Mouse (Mus musculus) cortical plate, adult 2 months (tissue): ENCODE measurements around the gene Evi2b. TPM values are rescaled to one million over a fixed set of nuclear protein-coding genes. Genes with fewer than 3 reads are reported as not detected.

ENCODE experiments used
- H3K27ac ChIP-seq: fragments of 200-500 bp; 2 replicates; pipeline ENCODE4 v1.5.1; 2012; ENCODE audit warnings: low read length, control low read depth, inconsistent platforms; ENCODE audit not compliant: insufficient read depth
- H3K4me1 ChIP-seq: fragments of 200-500 bp; 2 replicates; pipeline ENCODE4 v1.6.1; 2011; ENCODE audit warnings: low read length; ENCODE audit not compliant: control insufficient read depth, insufficient read depth
- H3K4me3 ChIP-seq: fragments of 200-500 bp; 2 replicates; pipeline ENCODE4 v1.5.1; 2011; ENCODE audit warnings: mild to moderate bottlenecking, low read length, control low read depth; ENCODE audit not compliant: insufficient read depth
- CTCF ChIP-seq: fragments of 200-500 bp; IDR thresholded peaks from 2 replicates; pipeline ENCODE4 v1.5.1; 2011; ENCODE audit warnings: mild to moderate bottlenecking, control low read depth, low read length; ENCODE audit not compliant: insufficient read depth; ENCODE audit errors: extremely low read depth
- POLR2A ChIP-seq: fragments of 200-500 bp; IDR thresholded peaks from 2 replicates; pipeline ENCODE4 v1.6.1; 2011; ENCODE audit warnings: mild to moderate bottlenecking, low read length, control low read depth; ENCODE audit not compliant: insufficient read depth; ENCODE audit errors: extremely low read depth
- polyA plus RNA-seq: library from polyadenylated mRNA; depleted of rRNA; stranded (reverse); fragments of >200 nt; gene quantifications from 2 replicates; pipeline ENCODE4 v1.2.3, GENCODE M21; 2012; rRNA removed

Evi2b gene
- polyA plus RNA-seq = 1.0 and 1.3 TPM in 2 replicates

GRCm38 (mm10) chr11:79523560-79524309, at the start of gene Evi2b:
TSS of gene Evi2b (minus strand) at chr11:79523762.
- Histone ChIP-seq H3K4me3 (no peak within 1 kb of the TSS), H3K4me1 (peaks cover 8% of the 10 kb centered on the region), H3K27ac (no peak within 1 kb of the TSS)
- no peak for TF ChIP-seq CTCF
- TF ChIP-seq POLR2A = no peak

DNA sequence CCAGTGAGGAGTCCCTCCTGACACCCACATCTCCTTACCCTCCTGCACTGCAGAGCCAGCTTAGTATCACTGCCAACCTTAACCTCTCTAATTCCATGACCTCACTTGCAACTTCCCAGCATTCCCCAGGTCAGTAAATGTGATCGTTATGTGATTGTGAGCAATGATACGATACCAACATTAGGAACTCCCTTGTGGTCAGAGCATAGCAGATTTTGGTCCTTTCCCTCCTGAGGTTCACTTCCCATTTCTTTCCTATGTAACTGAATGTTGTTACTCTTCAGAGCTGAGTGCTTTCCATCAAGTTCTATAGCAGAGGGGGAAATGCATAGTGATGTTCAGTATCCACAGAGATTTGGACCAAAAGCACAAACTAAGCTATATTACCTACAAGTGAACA, 46.8 kb upstream of the Evi2b start:
- TF ChIP-seq CTCF (no peak), POLR2A (no peak)
- Histone ChIP-seq H3K27ac (no peak overlapping the region), H3K4me3 (no peak overlapping the region), H3K4me1 (peaks cover 5% of the 10 kb centered on the region; the same call in 1 of the 2 replicates)

GRCm38 (mm10) chr11:79568197-79568911, 44.8 kb upstream of the Evi2b start:
- no peak for TF ChIP-seq CTCF
- TF ChIP-seq POLR2A = no peak
- Histone ChIP-seq H3K4me3 (no peak overlapping the region), H3K27ac (no peak overlapping the region), H3K4me1 (peaks cover 5% of the 10 kb centered on the region; the same call in 1 of the 2 replicates)

GRCm38 (mm10) chr11:79566947-79567346, 43.4 kb upstream of the Evi2b start:
- Histone ChIP-seq H3K27ac (no peak overlapping the region), H3K4me3 (no peak overlapping the region), H3K4me1 (peaks cover 3% of the 10 kb centered on the region; the same call in 1 of the 2 replicates)
- TF ChIP-seq CTCF (no peak), POLR2A (no peak)

DNA sequence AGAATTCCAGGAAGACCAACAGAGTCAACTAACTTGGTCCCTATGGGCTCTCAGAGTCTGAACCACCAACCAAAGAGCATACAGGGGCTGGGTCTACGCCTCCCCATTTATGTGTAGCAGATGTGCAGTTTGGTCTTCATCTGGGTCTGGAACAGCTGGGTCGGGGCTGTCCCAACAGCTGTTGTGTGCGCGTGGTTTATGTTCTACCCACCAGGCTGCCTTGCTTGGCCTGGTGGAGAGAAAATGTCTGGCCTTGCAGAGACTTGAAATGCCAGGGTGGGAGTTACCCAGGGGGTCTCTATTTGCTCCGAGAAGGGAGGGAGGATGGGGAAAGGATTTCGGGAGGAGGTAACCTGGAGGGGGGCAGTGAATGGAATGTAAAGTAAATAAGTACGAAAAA, 39.9 kb upstream of the Evi2b start:
- H3K4me1 ChIP-seq = no peaks in the 10 kb centered on the region
- TF ChIP-seq CTCF (no peak), POLR2A (no peak)
- H3K4me3 ChIP-seq = no peak overlapping the region
- H3K27ac ChIP-seq = no peak overlapping the region

DNA sequence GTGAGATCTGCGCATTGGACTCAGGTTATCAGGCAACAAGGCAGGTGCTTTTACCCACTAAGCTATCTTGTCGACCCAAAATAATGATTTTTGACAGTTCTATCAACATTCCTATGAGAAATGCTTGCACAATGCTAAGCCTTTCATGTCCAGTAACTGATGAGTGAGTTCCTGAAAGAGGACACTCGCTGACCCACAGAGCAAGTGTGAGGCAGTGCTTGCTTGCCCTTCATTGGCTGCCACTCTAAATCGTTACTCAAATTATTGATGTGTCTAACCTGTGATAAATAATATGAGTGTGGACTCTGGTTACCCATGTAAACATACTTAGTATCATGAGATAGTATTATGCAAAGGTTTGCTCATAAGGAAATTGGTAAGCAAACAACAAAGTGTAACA, 37.0 kb upstream of the Evi2b start:
- no peak overlapping the region for H3K27ac ChIP-seq
- TF ChIP-seq POLR2A (no peak), CTCF (no peak)

GRCm38 (mm10) chr11:79552622-79553021, 29.1 kb upstream of the Evi2b start:
- no peak for TF ChIP-seq CTCF
- no peak for TF ChIP-seq POLR2A
- H3K27ac ChIP-seq = no peak overlapping the region
- no peaks in the 10 kb centered on the region for H3K4me1 ChIP-seq
- no peak overlapping the region for H3K4me3 ChIP-seq

More for the DNA sequence above, 37.0 kb upstream of the Evi2b start:
- no peaks in the 10 kb centered on the region for H3K4me1 ChIP-seq
- no peak overlapping the region for H3K4me3 ChIP-seq

- Histone ChIP-seq H3K4me1 (no peaks in the 10 kb centered on the region), H3K4me3 (no peak overlapping the region), H3K27ac (no peak overlapping the region)
- no peak for TF ChIP-seq CTCF
These were observed 12.7 kb upstream of the Evi2b start for GRCm38 (mm10) chr11:79536293-79536692.

DNA sequence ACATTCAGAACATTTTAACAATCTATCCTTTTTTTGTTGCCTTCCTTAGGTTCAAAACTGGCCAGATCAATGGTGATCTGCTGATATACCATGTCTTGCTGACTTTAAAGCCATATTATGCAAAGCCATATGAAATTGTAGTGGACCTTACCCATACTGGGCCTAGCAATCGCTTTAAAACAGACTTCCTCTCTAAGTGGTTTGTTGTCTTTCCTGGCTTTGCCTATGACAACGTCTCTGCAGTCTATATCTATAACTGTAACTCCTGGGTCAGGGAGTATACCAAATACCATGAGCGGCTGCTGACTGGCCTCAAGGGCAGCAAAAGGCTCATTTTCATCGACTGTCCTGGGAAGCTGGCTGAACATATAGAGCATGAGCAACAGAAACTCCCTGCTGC, 12.0 kb upstream of the Evi2b start:
- TF ChIP-seq POLR2A (no peak), CTCF (no peak)
- Histone ChIP-seq H3K4me3 (no peak overlapping the region), H3K4me1 (peaks cover 2% of the 10 kb centered on the region; the same call in 1 of the 2 replicates), H3K27ac (no peak overlapping the region)

GRCm38 (mm10) chr11:79533950-79534690, 10.6 kb upstream of the Evi2b start:
- Histone ChIP-seq H3K27ac (0 out of 2 replicates have a peak overlapping the region, but pooled peaks have one; percentile 6), H3K4me3 (no peak overlapping the region)

More at GRCm38 (mm10) chr11:79533950-79534690, 10.6 kb upstream of the Evi2b start:
- peaks cover 2% of the 10 kb centered on the region; the same call in 1 of the 2 replicates for H3K4me1 ChIP-seq
- TF ChIP-seq CTCF = no peak
- TF ChIP-seq POLR2A = no peak
